Mouse (Mus musculus) embryonic fibroblast, embryonic 13.5 days (primary cell): ENCODE results near the gene Ptn. TPM values are rescaled to one million over a fixed set of nuclear protein-coding genes. Genes with fewer than 3 reads are reported as not detected.

Experiments used
- H3K27ac ChIP-seq: 2 replicates; pipeline ENCODE4 v1.5.1; 2012; ENCODE audit warnings: low read length, control low read depth, inconsistent platforms; ENCODE audit not compliant: insufficient read depth
- H3K4me1 ChIP-seq: 2 replicates; pipeline ENCODE4 v1.6.1; 2011; ENCODE audit warnings: low read length; ENCODE audit not compliant: control insufficient read depth, insufficient read depth
- H3K4me3 ChIP-seq: 2 replicates; pipeline ENCODE4 v1.5.1; 2011; ENCODE audit warnings: mild to moderate bottlenecking, control low read depth, low read length; ENCODE audit not compliant: insufficient read depth
- CTCF ChIP-seq: IDR thresholded peaks from 2 replicates; pipeline ENCODE4 v1.5.1; 2011; ENCODE audit warnings: mild to moderate bottlenecking, control low read depth, low read length, moderate library complexity, borderline replicate concordance; ENCODE audit not compliant: insufficient read depth
- POLR2A ChIP-seq: IDR thresholded peaks from 2 replicates; pipeline ENCODE4 v1.6.1; 2011; ENCODE audit warnings: low read depth, mild to moderate bottlenecking, control low read depth, low read length, moderate library complexity
- polyA plus RNA-seq: library from polyadenylated mRNA; stranded (reverse); fragments of >200 nt; gene quantifications from 2 replicates; pipeline ENCODE4 v1.2.4, GENCODE M21; 2011; ENCODE audit warnings: low read depth; ENCODE audit not compliant: missing spikeins, insufficient read length

Gene Ptn
- polyA plus RNA-seq, result 706 and 1,598 TPM in 2 replicates

DNA sequence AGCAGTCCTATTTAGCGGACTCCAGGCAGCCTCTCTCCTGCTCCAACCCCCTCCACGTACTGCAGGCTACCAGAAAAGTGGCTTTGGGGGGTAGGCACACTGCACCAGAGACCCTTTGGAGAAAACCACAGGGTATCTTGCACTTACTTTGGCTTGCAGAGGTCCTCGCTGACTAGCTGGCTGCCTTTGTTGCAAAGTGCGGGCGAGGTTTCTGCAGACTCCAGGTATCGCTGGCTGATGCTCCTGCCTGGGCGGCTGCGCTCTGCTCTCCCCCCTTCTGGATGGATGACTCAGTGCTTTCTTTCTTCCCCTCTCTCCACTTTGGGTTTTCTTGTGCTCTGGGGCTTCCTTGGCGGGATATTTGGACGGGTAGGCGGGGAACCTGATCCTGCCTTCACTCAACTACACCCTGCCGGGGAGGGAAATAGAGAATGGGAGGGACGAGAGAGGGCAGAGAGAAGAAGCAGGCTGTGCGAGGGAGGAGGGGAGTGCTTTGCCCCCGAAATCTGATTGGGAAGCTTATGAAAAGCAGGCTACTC, at the start of gene Ptn:
Ptn (minus strand) TSS at position 474 of the 539 bp plus-strand sequence.
- Histone ChIP-seq H3K27ac (peak within 1 kb of the TSS; percentile 74), H3K4me3 (peak within 1 kb of the TSS; percentile 50), H3K4me1 (peaks cover 6% of the 10 kb centered on the region)
- TF ChIP-seq POLR2A, result peak; percentile 67
- no peak for TF ChIP-seq CTCF

- TF ChIP-seq CTCF (no peak), POLR2A (no peak)
- Histone ChIP-seq H3K4me3 (no peak overlapping the region), H3K27ac (no peak overlapping the region), H3K4me1 (no peaks in the 10 kb centered on the region; the same call in 1 of the 2 replicates)
Measured at GRCm38 (mm10) chr6:36858258-36859041, 48.4 kb upstream of the Ptn start.

DNA sequence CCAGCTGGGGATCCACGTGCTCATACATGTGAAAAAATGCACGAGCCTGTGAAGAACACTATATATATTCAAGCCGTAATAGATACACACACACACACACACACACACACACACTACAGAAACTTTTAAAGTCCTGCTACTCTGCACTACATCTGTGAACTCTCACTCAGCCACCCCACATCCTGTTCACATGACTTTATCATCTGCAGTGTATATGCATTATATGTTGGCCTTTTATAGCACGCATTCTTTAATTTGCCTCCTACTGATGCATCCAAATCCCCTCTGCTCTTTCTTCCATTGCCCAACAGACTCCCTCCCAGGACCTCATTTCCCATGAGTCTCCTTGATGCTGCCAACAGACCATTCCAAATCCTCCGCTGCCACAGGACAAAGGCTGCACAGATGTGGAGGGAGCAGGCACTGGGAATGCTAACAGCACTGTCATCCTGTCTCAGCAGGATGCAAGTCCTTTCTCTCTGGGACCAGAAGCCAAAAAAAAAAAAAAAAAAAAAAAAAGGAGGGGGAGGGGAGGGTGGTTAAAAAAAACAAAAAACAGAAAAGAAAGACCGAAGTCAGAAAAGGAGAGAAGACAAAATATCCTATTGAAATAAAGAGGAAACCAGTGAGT, 47.7 kb upstream of the Ptn start:
- Histone ChIP-seq H3K27ac (no peak overlapping the region), H3K4me1 (no peaks in the 10 kb centered on the region), H3K4me3 (no peak overlapping the region)
- TF ChIP-seq CTCF (no peak), POLR2A (no peak)

DNA sequence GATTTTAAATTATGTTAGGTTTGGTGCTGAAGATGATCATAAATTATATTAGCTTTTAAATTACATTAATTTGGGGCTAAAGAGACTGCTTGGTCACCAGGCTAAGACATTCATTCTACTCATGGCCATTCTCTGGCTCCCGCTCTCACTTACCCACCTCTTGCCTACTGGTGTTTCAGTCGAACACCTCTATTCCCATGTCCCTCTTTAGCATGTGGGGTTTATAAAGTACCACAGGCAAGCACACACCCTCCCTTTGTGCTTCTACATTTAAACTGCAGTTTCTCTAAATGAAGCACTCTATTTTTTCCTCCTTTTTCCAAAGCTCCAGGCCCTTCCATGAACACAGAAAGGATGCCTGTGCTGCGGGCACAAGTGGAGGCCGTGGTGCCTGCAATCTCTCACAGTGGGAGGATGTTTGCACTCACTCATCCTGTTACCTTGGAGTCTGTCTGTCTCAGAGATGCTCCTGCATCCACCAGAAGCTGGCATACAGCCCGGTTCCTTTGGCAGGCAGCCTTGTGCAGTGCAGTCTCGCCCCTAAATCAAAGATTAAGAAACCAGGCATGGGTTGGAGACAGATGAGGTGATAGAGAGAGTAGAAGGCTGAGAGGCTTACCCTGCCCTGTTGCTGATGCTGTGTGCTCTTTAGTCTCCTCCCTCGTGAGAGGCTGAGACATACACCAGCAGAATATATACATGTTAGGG, 40.6 kb upstream of the Ptn start:
- Histone ChIP-seq H3K4me3 (no peak overlapping the region), H3K27ac (no peak overlapping the region), H3K4me1 (no peaks in the 10 kb centered on the region)
- TF ChIP-seq CTCF (no peak), POLR2A (no peak)

GRCm38 (mm10) chr6:36845288-36845687, 35.3 kb upstream of the Ptn start:
- no peak for TF ChIP-seq CTCF
- TF ChIP-seq POLR2A, result no peak
- Histone ChIP-seq H3K27ac (peak overlapping the region; percentile 72; the same call in 1 of the 2 replicates), H3K4me3 (no peak overlapping the region), H3K4me1 (peaks cover 11% of the 10 kb centered on the region)

- Histone ChIP-seq H3K4me3 (no peak overlapping the region), H3K27ac (peak overlapping the region; percentile 83), H3K4me1 (peaks cover 11% of the 10 kb centered on the region)
- TF ChIP-seq POLR2A (no peak), CTCF (no peak)
Measured at GRCm38 (mm10) chr6:36844258-36844657, 34.2 kb upstream of the Ptn start.

DNA sequence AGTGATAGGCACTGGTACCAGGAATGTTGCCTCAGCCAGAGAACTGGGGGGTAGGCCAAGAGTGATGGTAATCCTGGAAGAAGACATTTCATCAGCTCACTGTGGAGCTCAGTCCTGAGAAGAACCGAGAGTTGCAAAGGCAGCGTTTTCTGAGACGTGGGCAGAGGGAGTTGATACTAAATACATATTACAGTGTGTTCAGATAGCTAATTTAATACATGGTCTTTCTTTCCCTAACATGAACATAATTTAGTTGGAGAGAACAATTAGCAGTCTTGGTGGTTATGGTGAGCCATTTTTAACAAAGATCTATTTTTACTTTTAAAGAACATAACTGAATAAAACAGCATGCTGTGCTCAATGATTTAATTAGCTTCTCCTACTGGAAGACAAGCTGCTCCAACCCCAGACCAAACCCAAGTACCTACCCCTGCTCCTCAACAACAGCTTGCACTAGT, 33.0 kb upstream of the Ptn start:
- peaks cover 11% of the 10 kb centered on the region for H3K4me1 ChIP-seq
- peak overlapping the region; percentile 98 for H3K27ac ChIP-seq
- no peak overlapping the region for H3K4me3 ChIP-seq
- TF ChIP-seq CTCF (no peak), POLR2A (no peak)

DNA sequence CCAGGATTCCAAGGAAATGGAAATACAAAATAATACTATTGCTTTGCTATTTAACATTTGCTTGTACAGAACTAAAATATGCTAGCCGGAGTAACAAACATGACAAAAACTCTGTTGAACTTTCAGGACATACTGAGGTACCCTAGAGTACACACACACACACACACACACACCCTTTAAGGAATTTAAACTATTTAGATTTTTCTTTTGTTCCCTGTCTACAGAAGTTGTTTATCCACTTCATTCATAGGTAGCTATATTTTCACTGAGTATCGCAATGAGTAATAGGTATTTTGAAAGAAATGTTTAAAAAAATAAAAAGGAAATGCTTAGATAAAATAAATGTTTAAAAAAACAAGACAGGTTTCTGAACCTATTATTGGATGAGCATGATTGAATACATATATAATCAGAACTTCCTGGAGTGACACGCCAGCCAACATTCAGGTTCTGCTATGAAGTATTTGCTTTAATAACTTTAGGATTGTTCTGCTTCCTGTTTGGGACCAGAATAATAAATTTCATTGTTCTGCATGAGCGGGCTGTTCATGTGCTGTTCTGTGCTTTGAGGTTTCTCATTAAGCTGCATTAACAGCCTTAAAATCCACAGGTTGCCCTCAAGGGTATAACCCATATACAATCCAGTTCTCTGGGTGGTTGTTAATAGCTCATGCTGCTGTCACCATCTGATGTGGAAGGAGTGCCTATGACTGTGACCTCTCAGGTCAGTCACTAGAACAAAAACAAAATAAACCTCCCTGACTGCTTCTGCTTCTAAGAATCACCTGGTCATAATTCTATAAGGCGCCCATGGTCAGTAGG, 32.3 kb upstream of the Ptn start:
- H3K4me3 ChIP-seq, result no peak overlapping the region
- peak overlapping the region; percentile 98 for H3K27ac ChIP-seq
- peaks cover 11% of the 10 kb centered on the region for H3K4me1 ChIP-seq
- no peak for TF ChIP-seq POLR2A
- no peak for TF ChIP-seq CTCF

- no peak overlapping the region for H3K4me3 ChIP-seq
- H3K4me1 ChIP-seq, result peaks cover 11% of the 10 kb centered on the region
- no peak; the same call in 1 of the 2 replicates for TF ChIP-seq POLR2A
- no peak for TF ChIP-seq CTCF
- H3K27ac ChIP-seq, result peak overlapping the region; percentile 74
Measured at GRCm38 (mm10) chr6:36841701-36842100, 31.7 kb upstream of the Ptn start.

- TF ChIP-seq CTCF, result no peak
- no peak overlapping the region for H3K4me3 ChIP-seq
- peak overlapping the region; percentile 82 for H3K27ac ChIP-seq
- H3K4me1 ChIP-seq, result peaks cover 11% of the 10 kb centered on the region
Measured at GRCm38 (mm10) chr6:36841174-36841573, 31.2 kb upstream of the Ptn start.
